In genomic region chr7:142659181-142659681, GRCm38 (mm10) we compare ENCODE assay signal across 9 mouse cellular contexts. TPM values are rescaled to one million over a fixed set of nuclear protein-coding genes. Genes with fewer than 3 reads are reported as not detected.
A peak's percentile ranks its signal among the peaks of the same experiment; 100 is the strongest.
DNase-seq lines count a peak whose midpoint lies in the region; ATAC-seq and TF ChIP-seq lines count a peak whose summit lies in the region.
"Had no signal": no experiment of that assay in that cellular context is flagged by ENCODE, and none has a peak within 500 bp of the region (broad histone marks: within the 10 kb centered on the region; RNA-seq: fewer than 3 reads in every experiment).

No protein-coding gene starts in this region.

- H3K9ac ChIP-seq in limb, embryonic 14.5 days (ENCODE audit: low read depth, low read length, severe bottlenecking) = peak overlapping the region; percentile 96

- peak overlapping the region; percentile 51 for H3K4me3 ChIP-seq in erythroblast, embryonic 14.5 days (replicated peaks)
- peak overlapping the region; percentile 71 for H3K4me3 ChIP-seq in limb, embryonic 14.5 days (replicated peaks; ENCODE audit: low read length)

- WGBS in limb, embryonic 14.5 days = under 1% methylated on average over 37 of the region's 70 CpGs

- H3K27me3 ChIP-seq in erythroblast, embryonic 14.5 days (ENCODE audit: control insufficient read depth) = peaks cover 100% of the 10 kb centered on the region
- H3K27me3 ChIP-seq in limb, embryonic 14.5 days (ENCODE audit: control insufficient read depth, insufficient read depth, low read length) = peaks cover 82% of the 10 kb centered on the region

- 0 out of 2 replicates have a peak, but pooled peaks have one; percentile 29 for TF ChIP-seq POLR2A in limb, embryonic 14.5 days (IDR thresholded peaks at IDR 0.05; ENCODE audit: borderline replicate concordance, extremely low read depth, insufficient read depth, insufficient read length)

- peaks cover 4% of the 10 kb centered on the region; the same call in 1 of the 2 replicates for H3K4me1 ChIP-seq in erythroblast, embryonic 14.5 days (ENCODE audit: control insufficient read depth)
- peaks cover 3% of the 10 kb centered on the region; the same call in 1 of the 2 replicates for H3K4me1 ChIP-seq in limb, embryonic 14.5 days (ENCODE audit: control insufficient read depth, insufficient read depth, low read length)

- peak overlapping the region; percentile 67 for H3K4me2 ChIP-seq in limb, embryonic 14.5 days (replicated peaks; ENCODE audit: low read depth, low read length, severe bottlenecking)

- no peak for ATAC-seq in erythroblast, adult 5-6 weeks (replicated peaks; ENCODE audit: low FRiP score, poor library complexity, severe bottlenecking)
- peak; percentile 65 for ATAC-seq in limb, embryonic 14.5 days (ENCODE audit: low FRiP score, low read depth)

- peak overlapping the region; percentile 96 for H3K27ac ChIP-seq in limb, embryonic 14.5 days (replicated peaks; ENCODE audit: low read depth, low read length)

- peak; percentile 34 for DNase-seq in ZHBTc4 (ENCODE audit: low read depth, low spot score)
- peak; percentile 62 to 78 for DNase-seq in gastrocnemius, postnatal 4 days (ENCODE audit: low spot score in 2 of 2)
- DNase-seq in limb, embryonic 14.5 days (ENCODE audit: low spot score) = peak; percentile 86
- DNase-seq in neural tube, embryonic 10.5 days (ENCODE audit: extremely low spot score, low spot score) = peak; percentile 62
- no peak for DNase-seq in urinary bladder, postnatal 10 days (ENCODE audit: low spot score)
- no peak for DNase-seq in cerebellum, adult 9-10 months

- no peaks in the 10 kb centered on the region; the same call in 1 of the 2 replicates for H3K36me3 ChIP-seq in erythroblast, embryonic 14.5 days (ENCODE audit: control insufficient read depth)
- H3K36me3 ChIP-seq in limb, embryonic 14.5 days (ENCODE audit: control insufficient read depth, insufficient read depth, low read length) = peaks cover 30% of the 10 kb centered on the region

- peaks cover 4% of the 10 kb centered on the region; the same call in 1 of the 2 replicates for H3K9me3 ChIP-seq in erythroblast, embryonic 14.5 days (ENCODE audit: control insufficient read depth, low read length)
- no peaks in the 10 kb centered on the region for H3K9me3 ChIP-seq in limb, embryonic 14.5 days (ENCODE audit: control insufficient read depth, low read length)

RNA-seq across cellular contexts. Expression of gene Igf2, which starts 7.4 kb away (rescaled TPM):
- polyA plus RNA-seq in erythroblast, embryonic 14.5 days (2012) = 3.3 and 4.3 TPM in 2 replicates
- total RNA-seq in erythroblast, adult 5-6 weeks (2015; ENCODE audit: low replicate concordance) = not detected in 2 replicates
- total RNA-seq in erythroblast, adult 5-6 weeks (2017; ENCODE audit: low replicate concordance) = not detected in 2 replicates
- total RNA-seq in gastrocnemius, postnatal 4 days (2021) = over 10,000 TPM; 13,021 to 14,565 TPM
- 4,240 and 5,416 TPM in 2 replicates for polyA plus RNA-seq in limb, embryonic 14.5 days (2012; rRNA removed)
- polyA plus RNA-seq in limb, embryonic 14.5 days (2014; fragmentation: Nextera tagmentation; extraction: Ambion mirVana) = 1,472 and 1,504 TPM in 2 replicates

RNA-seq across cellular contexts. Expression of gene Gm49394, which starts 10.5 kb away (rescaled TPM):
- polyA plus RNA-seq in erythroblast, embryonic 14.5 days (2012) = 0.01 TPM in 1 of 2 replicates, not detected in the other
- not detected in 2 replicates for total RNA-seq in erythroblast, adult 5-6 weeks (2015; ENCODE audit: low replicate concordance)
- total RNA-seq in erythroblast, adult 5-6 weeks (2017; ENCODE audit: low replicate concordance) = not detected in 2 replicates
- 1 to 10 TPM; 2.2 to 2.5 TPM for total RNA-seq in gastrocnemius, postnatal 4 days (2021)
- 1.4 and 2.8 TPM in 2 replicates for polyA plus RNA-seq in limb, embryonic 14.5 days (2012; rRNA removed)
- 0.19 and 0.41 TPM in 2 replicates for polyA plus RNA-seq in limb, embryonic 14.5 days (2014; fragmentation: Nextera tagmentation; extraction: Ambion mirVana)
- polyA plus RNA-seq: gonadal fat pad, adult 2 months had no signal

Comparison
In these comparisons a context has a peak if more than half of its experiments do, and no peak if none do; other contexts are left out.
1. DNase-seq: peak in ZHBTc4 (single experiment), gastrocnemius, postnatal 4 days (2 of 2), limb, embryonic 14.5 days (single experiment) and neural tube, embryonic 10.5 days (single experiment); none in urinary bladder, postnatal 10 days (single experiment) and cerebellum, adult 9-10 months (single experiment).
2. RNA of gene Igf2, which starts 7.4 kb away (total RNA-seq): 13,021 to 14,565 TPM in gastrocnemius, postnatal 4 days; not detected in erythroblast, adult 5-6 weeks; every median in the first group is over 1,000 times any median in the second.